Mouse (Mus musculus): ENCODE data around the gene Dlgap4.

GRCm38 (mm10) chr2:156620874-156621273 is 7.4 kb downstream of the Dlgap4 start:
- TF ChIP-seq E2F4 (IDR thresholded peaks at IDR 0.05; ENCODE audit: insufficient replicate concordance, low read depth, low read length), result no peak
- TF ChIP-seq MEF2A (IDR thresholded peaks at IDR 0.05; ENCODE audit: borderline replicate concordance, low read depth, low read length), result no peak
- no peak for TF ChIP-seq POLR2A (IDR thresholded peaks at IDR 0.05; ENCODE audit: low read depth, low read length)
- TF ChIP-seq ZNF384 (IDR thresholded peaks at IDR 0.05; ENCODE audit: low read depth, low read length), result no peak
- TF ChIP-seq EP300 (IDR thresholded peaks at IDR 0.05; ENCODE audit: low read length), result no peak
- no peak for TF ChIP-seq CHD2 (IDR thresholded peaks at IDR 0.05; ENCODE audit: low read length)
- no peak for TF ChIP-seq ELF1 (IDR thresholded peaks at IDR 0.05; ENCODE audit: low read depth, low read length)
- TF ChIP-seq CTCF (conservative IDR thresholded peaks at IDR 0.05 in 1 of 2, IDR thresholded peaks at IDR 0.05 in 1 of 2; ENCODE audit: low read depth in 2 of 2, low read length in 2 of 2), result no peak
- TF ChIP-seq MAX (IDR thresholded peaks at IDR 0.05; ENCODE audit: low read length), result no peak
- TF ChIP-seq RAD21 (IDR thresholded peaks at IDR 0.05; ENCODE audit: low read depth, low read length), result no peak
- TF ChIP-seq USF1 (IDR thresholded peaks at IDR 0.05; ENCODE audit: low read depth, low read length), result no peak
